Mouse (Mus musculus) small intestine, adult 2 months (tissue): Measurements from ENCODE around the gene Fblim1.
"Not testable (repeated sequence)": the region's sequence is repeated elsewhere in the genome, so short reads cannot be mapped to it uniquely, and the experiment has no call there.

Source experiments
- CTCF ChIP-seq: fragments of 200-500 bp; IDR thresholded peaks from 2 replicates; pipeline ENCODE4 v1.5.1; 2012; ENCODE audit warnings: low read depth, mild to moderate bottlenecking, control low read depth, inconsistent platforms, low read length, moderate library complexity, mixed read lengths; ENCODE audit not compliant: insufficient replicate concordance, insufficient read length; ENCODE audit errors: extremely low read depth
- POLR2A ChIP-seq: fragments of 200-500 bp; IDR thresholded peaks from 2 replicates; pipeline ENCODE4 v1.6.1; 2012; ENCODE audit warnings: low read depth, mild to moderate bottlenecking, control low read depth, inconsistent platforms, low read length, moderate library complexity

DNA sequence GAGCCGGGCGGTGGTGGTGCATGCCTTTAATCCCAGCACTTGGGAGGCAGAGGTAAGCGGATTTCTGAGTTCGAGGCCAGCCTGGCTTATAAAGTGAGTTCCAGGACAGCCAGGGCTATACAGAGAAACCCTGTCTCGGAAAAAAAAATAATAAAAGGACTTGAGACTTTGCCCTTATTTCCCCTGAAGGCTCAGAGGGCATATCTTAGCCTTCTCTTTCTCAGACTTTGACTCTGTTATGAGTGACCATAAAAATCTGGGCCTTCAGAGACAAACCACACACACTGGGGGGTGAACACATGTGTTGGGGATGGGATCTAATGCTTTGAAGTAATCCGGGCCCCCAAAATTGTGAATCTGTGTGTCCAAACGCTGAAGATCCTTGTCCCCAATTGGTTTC lies 38.7 kb downstream of the Fblim1 start:
- TF ChIP-seq CTCF, POLR2A: not testable (repeated sequence)
